Mouse (Mus musculus) spleen, adult 2 months (tissue): ENCODE results near the gene Lhpp.

Experiments
- CTCF ChIP-seq: fragments of 200-500 bp; IDR thresholded peaks from 2 replicates; pipeline ENCODE4 v1.5.1; 2011; ENCODE audit warnings: mild to moderate bottlenecking, inconsistent platforms; ENCODE audit not compliant: insufficient read depth, insufficient read length, insufficient replicate concordance; ENCODE audit errors: extremely low read depth
- POLR2A ChIP-seq: fragments of 200-500 bp; IDR thresholded peaks from 2 replicates; pipeline ENCODE4 v1.6.1; 2011; ENCODE audit warnings: low read depth, low read length, inconsistent platforms

DNA sequence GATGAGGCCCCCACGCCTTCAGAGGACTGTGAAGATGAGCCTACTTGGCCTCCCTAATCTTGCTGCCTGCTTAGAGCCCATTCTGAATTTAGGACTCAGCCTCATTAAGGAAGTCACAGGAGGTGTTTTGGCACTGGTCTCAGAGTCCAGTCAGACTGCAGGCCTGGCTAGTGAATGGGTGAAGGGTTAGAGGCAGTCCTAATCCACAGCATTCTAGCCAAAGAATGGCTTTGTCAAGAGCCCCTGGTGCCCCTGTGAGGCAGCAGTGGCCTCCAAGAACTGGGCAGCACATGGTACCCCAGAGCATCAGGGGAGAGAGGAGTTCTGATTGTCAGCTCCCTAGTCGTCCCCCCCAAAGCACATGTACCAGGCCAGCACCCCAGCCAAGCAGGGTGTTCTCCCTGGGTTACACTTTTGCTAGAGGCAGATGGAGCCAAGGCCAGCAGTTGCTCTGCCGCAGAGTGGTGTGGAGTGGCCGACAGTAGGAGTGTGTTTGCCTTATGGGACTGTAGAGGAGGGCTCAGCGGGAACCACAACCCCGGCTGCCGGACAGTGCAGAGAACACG lies 94.0 kb downstream of the Lhpp start:
- TF ChIP-seq CTCF = no peak
- TF ChIP-seq POLR2A = no peak
